Mouse (Mus musculus) v-Abl transformed pro-B cells (cell line): ENCODE measurements around the gene Adipoq.

ENCODE experiments used
- in situ Hi-C, 2 experiments: fragments of 400-800 bp; cut with MboI; formaldehyde crosslinking; loops; one replicate each; pipeline ENCODE4 v1.15.1; 2025; ENCODE audit not compliant: unreplicated experiment in 2 of 2

Adipoq gene

GRCm38 (mm10) chr16:23191560-23192242 is 45.4 kb downstream of the Adipoq start:
- in situ Hi-C loops = no loop called here

- in situ Hi-C loops = no loop called here
These were observed 49.3 kb downstream of the Adipoq start for GRCm38 (mm10) chr16:23195618-23196017.

GRCm38 (mm10) chr16:23196296-23196695 is 50.0 kb downstream of the Adipoq start:
- in situ Hi-C loops = no loop called here

- in situ Hi-C loops = no loop called here
These were observed 50.5 kb downstream of the Adipoq start for GRCm38 (mm10) chr16:23196791-23197190.

GRCm38 (mm10) chr16:23201498-23201897 is 55.2 kb downstream of the Adipoq start:
- in situ Hi-C loops = no loop called here
